In the genomic region with DNA sequence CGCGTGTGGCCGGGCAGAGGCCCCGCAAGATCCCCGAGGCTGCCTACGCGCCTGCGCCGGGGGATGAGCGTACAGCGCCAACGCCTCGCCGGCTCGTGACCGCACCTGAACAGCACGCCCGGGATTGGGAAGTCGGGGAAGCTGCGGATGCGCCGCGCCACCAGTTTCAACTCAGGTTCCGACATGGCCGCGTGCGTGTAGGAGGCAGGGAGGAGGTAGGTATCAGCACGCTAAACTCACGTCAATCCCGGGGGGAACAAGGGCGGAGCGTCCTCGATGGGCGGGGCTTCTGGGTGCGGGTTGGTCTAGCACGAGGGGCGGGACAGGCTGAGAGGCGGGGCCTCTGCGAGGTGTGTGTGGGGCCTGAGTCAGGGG, we compare ENCODE assay signal across 8 mouse cellular contexts. TPM values are rescaled to one million over a fixed set of nuclear protein-coding genes. Genes with fewer than 3 reads are reported as not detected.
A peak's percentile ranks its signal among the peaks of the same experiment; 100 is the strongest.
DNase-seq lines count a peak whose midpoint lies in the region; ATAC-seq lines count a peak whose summit lies in the region.

A gene (minus strand): TSS at position 262 of the 375 bp plus-strand sequence.

- H3K36me3 ChIP-seq in heart, embryonic 10.5 days = peaks cover 30% of the 10 kb centered on the region
- peaks cover 29% of the 10 kb centered on the region for H3K36me3 ChIP-seq in kidney, embryonic 15.5 days

- H3K27ac ChIP-seq in heart, embryonic 10.5 days = peak within 1 kb of the TSS; percentile 93
- peak within 1 kb of the TSS; percentile 87 for H3K27ac ChIP-seq in kidney, embryonic 15.5 days

- ATAC-seq in erythroblast, adult 5-6 weeks (replicated peaks; ENCODE audit: low FRiP score, poor library complexity, severe bottlenecking) = peak; percentile 88
- ATAC-seq in kidney, embryonic 15.5 days (replicated peaks; ENCODE audit: low FRiP score) = peak; percentile 87
- peak; percentile 82 for ATAC-seq in monocyte, adult 5-6 weeks (replicated peaks; ENCODE audit: insufficient number of reproducible peaks, low FRiP score, low TSS enrichment, poor library complexity, severe bottlenecking)

- no peaks in the 10 kb centered on the region for H3K9me3 ChIP-seq in heart, embryonic 10.5 days
- no peaks in the 10 kb centered on the region for H3K9me3 ChIP-seq in kidney, embryonic 15.5 days (replicated peaks)

- H3K27me3 ChIP-seq in heart, embryonic 10.5 days (ENCODE audit: insufficient read depth, poor library complexity, severe bottlenecking) = no peaks in the 10 kb centered on the region
- no peaks in the 10 kb centered on the region for H3K27me3 ChIP-seq in kidney, embryonic 15.5 days

- DNase-seq in B cell, adult 2 months = peak; percentile 99 to 100
- peak; percentile 97 for DNase-seq in brain, adult 2 months (ENCODE audit: low read depth, low spot score)
- DNase-seq in heart, embryonic 10.5 days (ENCODE audit: low spot score) = peak; percentile 98
- peak; percentile 98 for DNase-seq in liver
- DNase-seq in spleen, postnatal 4 days (ENCODE audit: low spot score in 2 of 2) = peak; percentile 95 to 96

- under 1% methylated on average over 39 of the region's 39 CpGs for WGBS in heart, embryonic 10.5 days
- WGBS in kidney, embryonic 15.5 days = under 1% methylated on average over 39 of the region's 39 CpGs

- H3K4me2 ChIP-seq in kidney, embryonic 15.5 days = peak within 1 kb of the TSS; percentile 89

- H3K4me1 ChIP-seq in heart, embryonic 10.5 days = peaks cover 76% of the 10 kb centered on the region
- peaks cover 69% of the 10 kb centered on the region for H3K4me1 ChIP-seq in kidney, embryonic 15.5 days

- peak within 1 kb of the TSS; percentile 73 for H3K9ac ChIP-seq in kidney, embryonic 15.5 days

- H3K4me3 ChIP-seq in heart, embryonic 10.5 days = peak within 1 kb of the TSS; percentile 84
- peak within 1 kb of the TSS; percentile 83 for H3K4me3 ChIP-seq in kidney, embryonic 15.5 days (replicated peaks)

RNA-seq across cellular contexts. Expression of the gene that starts here (rescaled TPM):
- 77.1 and 85.7 TPM in 2 replicates for total RNA-seq in erythroblast, adult 5-6 weeks (2015; ENCODE audit: low replicate concordance)
- total RNA-seq in erythroblast, adult 5-6 weeks (2017; ENCODE audit: low replicate concordance) = 20.6 and 30.2 TPM in 2 replicates
- polyA plus RNA-seq in heart, embryonic 10.5 days (2016; fragmentation: Nextera tagmentation; extraction: Ambion mirVana) = 318 and 361 TPM in 2 replicates
- 333 and 353 TPM in 2 replicates for polyA plus RNA-seq in kidney, embryonic 15.5 days (2015; fragmentation: Nextera tagmentation; extraction: Ambion mirVana)
- total RNA-seq in monocyte, adult 5-6 weeks (2017) = 30.5 to 53.3 TPM (median 49.7 TPM) in 3 replicates

Comparison
In these comparisons a context has a peak if more than half of its experiments do, and no peak if none do; other contexts are left out.
1. Peak in every context shown above with its lines: DNase-seq, ATAC-seq, H3K4me3 ChIP-seq and H3K27ac ChIP-seq.